Mouse (Mus musculus): ENCODE data around the gene Sco1. TPM values are rescaled to one million over a fixed set of nuclear protein-coding genes. Genes with fewer than 3 reads are reported as not detected.

The Sco1 gene
- polyA plus RNA-seq, 1 experiment from 2014 or later, result 24.9 TPM

DNA sequence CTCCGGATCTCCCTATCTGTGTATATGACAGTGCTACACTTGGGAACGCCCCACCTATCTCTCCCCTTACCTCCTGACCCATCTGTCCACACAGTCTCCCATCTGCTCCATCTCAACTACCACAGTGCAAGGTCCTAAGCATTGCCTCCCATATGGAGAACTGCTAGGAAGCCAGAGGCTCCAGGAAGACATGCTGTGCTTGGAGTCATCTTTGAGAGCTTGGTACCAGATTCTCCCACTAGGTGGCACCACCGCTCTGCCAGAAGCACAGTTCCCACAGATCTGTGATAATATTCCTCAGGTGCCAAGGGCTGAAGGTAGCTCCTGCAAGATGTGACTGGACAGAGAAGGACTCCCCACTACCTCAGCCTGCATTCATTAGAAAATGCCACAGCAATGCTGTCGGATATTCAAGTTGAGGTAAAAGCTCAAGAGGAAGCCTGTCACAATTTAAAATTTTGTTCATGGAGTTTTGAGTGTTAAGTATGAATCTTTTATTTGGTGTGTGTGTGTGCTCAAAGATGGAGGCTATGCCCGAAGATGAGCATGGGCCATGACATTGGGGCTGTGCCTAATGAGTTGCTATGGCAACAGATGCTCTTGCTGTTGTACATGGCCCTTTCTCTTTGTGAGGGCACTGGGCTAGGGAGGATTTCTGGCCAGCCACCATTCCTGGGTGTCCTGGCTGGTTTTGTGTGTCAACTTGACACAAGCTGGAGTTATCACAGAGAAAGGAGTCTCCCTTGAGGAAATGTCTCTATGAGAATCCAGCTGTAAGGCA lies 57.9 kb downstream of the Sco1 start:
- H3K9ac ChIP-seq (ENCODE audit: low read depth, low read length), result no peak overlapping the region
- ATAC-seq (replicated peaks; ENCODE audit: insufficient number of reproducible peaks, low FRiP score, low TSS enrichment), result no peak
- H3K4me1 ChIP-seq (ENCODE audit: control insufficient read depth, insufficient read depth, low read length), result peaks cover 9% of the 10 kb centered on the region; the same call in 1 of the 2 replicates
- H3K9me3 ChIP-seq (replicated peaks; ENCODE audit: control insufficient read depth, low read length), result no peaks in the 10 kb centered on the region
- no peaks in the 10 kb centered on the region for H3K36me3 ChIP-seq (ENCODE audit: control insufficient read depth, insufficient read depth, low read length)
- H3K4me3 ChIP-seq (ENCODE audit: low read depth, low read length), result no peak overlapping the region
- H3K4me2 ChIP-seq, result no peak overlapping the region
- H3K27ac ChIP-seq (ENCODE audit: low read depth, low read length), result no peak overlapping the region
- 34% methylated on average over 5 of the region's 5 CpGs for WGBS (ENCODE audit: insufficient replicate concordance)
- peaks cover 3% of the 10 kb centered on the region; the same call in 1 of the 2 replicates for H3K27me3 ChIP-seq (ENCODE audit: control insufficient read depth, insufficient read depth, low read length)

DNA sequence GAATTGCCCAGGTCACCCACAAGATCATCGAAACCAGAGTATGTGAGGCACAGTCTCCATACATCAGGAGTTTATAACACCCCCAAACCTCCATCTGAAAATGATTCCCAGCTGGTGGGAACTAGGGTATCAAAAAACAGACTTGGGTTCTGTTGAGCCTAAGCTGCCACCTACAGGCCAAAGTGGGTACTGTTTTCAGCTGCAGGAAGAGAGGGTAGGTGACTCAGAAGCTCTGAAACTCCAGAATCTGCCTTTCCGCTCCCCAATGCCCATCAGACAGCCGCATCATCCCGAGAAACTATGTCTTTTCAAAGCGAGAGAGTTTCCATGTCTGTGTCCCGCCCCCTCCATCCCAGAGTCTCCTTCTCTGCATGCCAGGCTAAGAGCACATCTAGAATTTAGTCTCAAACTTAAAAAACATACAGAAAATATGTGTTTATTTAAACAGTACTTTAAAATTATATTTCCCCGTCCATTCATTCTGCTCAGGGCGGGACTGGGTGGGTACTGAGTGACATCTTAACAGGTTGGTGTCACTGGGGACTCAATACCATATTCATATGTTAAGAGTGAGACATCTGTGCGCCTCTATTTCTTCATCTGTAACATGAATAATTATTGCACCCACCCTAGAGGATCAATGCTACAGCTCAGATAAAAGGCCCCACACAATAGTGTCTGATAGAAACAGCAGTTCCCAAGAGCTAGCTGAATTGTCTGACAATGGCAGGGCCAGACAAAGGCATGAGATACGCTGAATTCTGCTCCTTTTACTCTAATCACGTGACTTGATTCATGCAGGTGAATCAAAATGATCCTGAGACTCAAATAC lies 59.8 kb downstream of the Sco1 start:
- Histone ChIP-seq H3K4me3 (ENCODE audit: low read depth, low read length) (no peak overlapping the region), H3K36me3 (ENCODE audit: control insufficient read depth, insufficient read depth, low read length) (no peaks in the 10 kb centered on the region), H3K27ac (ENCODE audit: low read depth, low read length) (no peak overlapping the region), H3K4me1 (ENCODE audit: control insufficient read depth, insufficient read depth, low read length) (no peaks in the 10 kb centered on the region), H3K9ac (ENCODE audit: low read depth, low read length) (no peak overlapping the region), H3K27me3 (ENCODE audit: control insufficient read depth, insufficient read depth, low read length) (peaks cover 3% of the 10 kb centered on the region; the same call in 1 of the 2 replicates), H3K4me2 (no peak overlapping the region), H3K9me3 (replicated peaks; ENCODE audit: control insufficient read depth, low read length) (no peaks in the 10 kb centered on the region)
- no peak for ATAC-seq (replicated peaks; ENCODE audit: insufficient number of reproducible peaks, low FRiP score, low TSS enrichment)
- 28% methylated on average over 11 of the region's 11 CpGs for WGBS (ENCODE audit: insufficient replicate concordance)

DNA sequence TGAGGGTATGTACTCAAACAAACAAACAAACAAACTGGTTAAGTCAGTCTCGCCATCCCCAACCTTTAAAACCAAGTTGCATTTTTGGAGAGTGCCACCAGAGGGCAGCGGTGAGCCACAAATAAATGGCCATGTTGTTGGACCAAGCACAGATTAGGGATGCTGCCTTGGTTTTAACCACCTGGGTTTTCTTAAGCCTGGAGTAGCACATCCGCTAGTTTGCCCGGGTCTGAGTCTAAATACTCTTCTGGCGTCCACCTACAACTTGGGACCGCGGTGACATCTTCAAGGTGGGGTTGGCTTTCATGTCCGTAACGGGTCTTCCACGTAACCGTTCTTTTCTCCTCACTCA lies 60.4 kb downstream of the Sco1 start:
- Histone ChIP-seq H3K9me3 (replicated peaks; ENCODE audit: control insufficient read depth, low read length) (no peaks in the 10 kb centered on the region), H3K36me3 (ENCODE audit: control insufficient read depth, insufficient read depth, low read length) (no peaks in the 10 kb centered on the region), H3K4me1 (ENCODE audit: control insufficient read depth, insufficient read depth, low read length) (no peaks in the 10 kb centered on the region), H3K4me3 (ENCODE audit: low read depth, low read length) (no peak overlapping the region), H3K27ac (ENCODE audit: low read depth, low read length) (no peak overlapping the region), H3K27me3 (ENCODE audit: control insufficient read depth, insufficient read depth, low read length) (peaks cover 3% of the 10 kb centered on the region; the same call in 1 of the 2 replicates), H3K9ac (ENCODE audit: low read depth, low read length) (no peak overlapping the region), H3K4me2 (no peak overlapping the region)
- 42% methylated on average over 11 of the region's 11 CpGs for WGBS (ENCODE audit: insufficient replicate concordance)
- ATAC-seq (replicated peaks; ENCODE audit: insufficient number of reproducible peaks, low FRiP score, low TSS enrichment), result no peak

DNA sequence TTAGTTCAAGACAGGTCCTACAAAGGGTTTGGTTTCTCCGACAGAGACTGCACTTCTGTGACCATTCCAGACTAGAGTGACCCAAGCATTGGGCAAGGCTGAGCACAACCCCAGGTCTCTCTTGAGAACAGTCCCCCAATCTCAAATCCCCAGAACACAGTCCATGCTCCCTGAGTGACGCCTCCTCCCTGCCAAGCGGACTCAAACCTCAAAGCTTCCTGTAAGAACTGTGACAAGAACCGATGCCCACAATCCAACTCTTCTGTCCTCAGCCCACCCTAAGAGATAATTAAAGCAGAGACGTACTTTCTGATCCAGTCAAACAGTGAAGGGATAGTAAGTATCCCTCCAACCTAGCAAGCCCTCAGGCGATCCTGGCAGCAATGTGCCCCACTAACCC lies 60.9 kb downstream of the Sco1 start:
- no peak overlapping the region for H3K27ac ChIP-seq (ENCODE audit: low read depth, low read length)
- no peaks in the 10 kb centered on the region for H3K36me3 ChIP-seq (ENCODE audit: control insufficient read depth, insufficient read depth, low read length)
- no peak overlapping the region for H3K4me2 ChIP-seq
- no peaks in the 10 kb centered on the region for H3K4me1 ChIP-seq (ENCODE audit: control insufficient read depth, insufficient read depth, low read length)
- no peaks in the 10 kb centered on the region for H3K9me3 ChIP-seq (replicated peaks; ENCODE audit: control insufficient read depth, low read length)
- ATAC-seq (replicated peaks; ENCODE audit: insufficient number of reproducible peaks, low FRiP score, low TSS enrichment), result no peak
- no peak overlapping the region for H3K9ac ChIP-seq (ENCODE audit: low read depth, low read length)
- H3K4me3 ChIP-seq (ENCODE audit: low read depth, low read length), result no peak overlapping the region
- H3K27me3 ChIP-seq (ENCODE audit: control insufficient read depth, insufficient read depth, low read length), result peaks cover 3% of the 10 kb centered on the region; the same call in 1 of the 2 replicates
- 81% methylated on average over 6 of the region's 6 CpGs for WGBS (ENCODE audit: insufficient replicate concordance)

DNA sequence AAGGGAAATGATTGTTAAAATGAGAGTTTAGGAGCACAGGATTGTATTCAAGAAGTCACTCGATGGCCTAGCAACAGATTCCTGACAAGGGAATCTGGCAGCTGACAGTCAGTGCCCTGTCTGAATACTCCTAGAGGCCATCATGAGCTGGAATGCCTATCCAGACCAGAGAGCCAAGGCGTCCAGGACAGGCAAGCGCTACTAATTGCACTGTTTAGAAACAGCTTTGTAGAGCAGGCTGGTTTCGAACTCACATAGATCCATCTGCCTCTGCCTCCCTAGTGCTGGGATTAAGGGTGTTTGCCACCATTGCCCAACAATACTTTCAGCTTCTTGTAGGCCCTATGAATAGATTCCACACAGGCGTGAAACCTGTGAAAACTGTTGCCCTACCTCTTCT lies 61.8 kb downstream of the Sco1 start:
- 79% methylated on average over 5 of the region's 5 CpGs for whole genome bisulfite sequencing (ENCODE audit: insufficient replicate concordance)
- Histone ChIP-seq H3K4me3 (ENCODE audit: low read depth, low read length) (no peak overlapping the region), H3K9me3 (replicated peaks; ENCODE audit: control insufficient read depth, low read length) (no peaks in the 10 kb centered on the region), H3K27ac (ENCODE audit: low read depth, low read length) (no peak overlapping the region), H3K27me3 (ENCODE audit: control insufficient read depth, insufficient read depth, low read length) (peaks cover 3% of the 10 kb centered on the region; the same call in 1 of the 2 replicates), H3K4me1 (ENCODE audit: control insufficient read depth, insufficient read depth, low read length) (no peaks in the 10 kb centered on the region), H3K36me3 (ENCODE audit: control insufficient read depth, insufficient read depth, low read length) (no peaks in the 10 kb centered on the region), H3K4me2 (no peak overlapping the region), H3K9ac (ENCODE audit: low read depth, low read length) (no peak overlapping the region)
- no peak for ATAC-seq (replicated peaks; ENCODE audit: insufficient number of reproducible peaks, low FRiP score, low TSS enrichment)

DNA sequence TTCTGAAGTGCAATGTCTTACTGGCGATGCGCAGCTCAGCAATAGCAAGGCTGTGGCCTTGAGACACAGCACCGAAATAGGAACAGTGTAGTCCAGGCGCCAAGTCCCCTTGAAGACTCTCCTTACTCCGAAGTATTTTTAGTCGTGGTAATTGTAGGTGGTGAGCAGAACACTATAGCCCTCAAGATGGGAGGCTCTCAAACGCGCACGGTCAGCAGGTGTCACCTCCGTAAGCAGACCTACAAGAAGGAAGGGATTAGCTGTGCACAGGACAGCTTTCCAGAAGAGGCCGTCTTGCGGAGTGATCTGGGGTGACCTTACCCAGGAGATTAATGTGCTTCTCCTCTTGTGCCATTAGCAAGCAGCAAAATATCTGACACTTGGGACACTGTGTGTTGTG lies 62.4 kb downstream of the Sco1 start:
- Histone ChIP-seq H3K27ac (ENCODE audit: low read depth, low read length) (no peak overlapping the region), H3K4me3 (ENCODE audit: low read depth, low read length) (no peak overlapping the region), H3K9ac (ENCODE audit: low read depth, low read length) (no peak overlapping the region), H3K4me1 (ENCODE audit: control insufficient read depth, insufficient read depth, low read length) (no peaks in the 10 kb centered on the region), H3K36me3 (ENCODE audit: control insufficient read depth, insufficient read depth, low read length) (no peaks in the 10 kb centered on the region), H3K27me3 (ENCODE audit: control insufficient read depth, insufficient read depth, low read length) (peaks cover 3% of the 10 kb centered on the region; the same call in 1 of the 2 replicates), H3K4me2 (no peak overlapping the region), H3K9me3 (replicated peaks; ENCODE audit: control insufficient read depth, low read length) (no peaks in the 10 kb centered on the region)
- WGBS (ENCODE audit: insufficient replicate concordance), result 86% methylated on average over 12 of the region's 12 CpGs
- no peak for ATAC-seq (replicated peaks; ENCODE audit: insufficient number of reproducible peaks, low FRiP score, low TSS enrichment)

Small RNAs within 50 kb of the gene (microRNA-seq; reads per million reads assigned to microRNA genes)
- not detected for gene Mir6923 (ENCODE audit: borderline number of aligned reads)

Other genes starting within 250 kb of the Sco1 start
- 10.0 and 10.5 TPM in 2 replicates for gene Pirt, start 140.7 kb upstream of the Sco1 start, polyA plus RNA-seq (2014; fragmentation: Nextera tagmentation; extraction: Ambion mirVana)
- 0.16 TPM in 1 of 2 replicates, not detected in the other for gene Tmem238l, start 96.0 kb upstream of the Sco1 start, polyA plus RNA-seq (2014; fragmentation: Nextera tagmentation; extraction: Ambion mirVana)
- gene Tmem220, start 27.5 kb upstream of the Sco1 start, polyA plus RNA-seq (2014; fragmentation: Nextera tagmentation; extraction: Ambion mirVana), result 0.87 and 2.1 TPM in 2 replicates
- 18.9 and 21.2 TPM in 2 replicates for gene Adprm, start 76 bp upstream of the Sco1 start, polyA plus RNA-seq (2014; fragmentation: Nextera tagmentation; extraction: Ambion mirVana)
- 0.44 and 0.56 TPM in 2 replicates for gene Myh3, start 25.6 kb downstream of the Sco1 start, polyA plus RNA-seq (2014; fragmentation: Nextera tagmentation; extraction: Ambion mirVana)
- not detected in 2 replicates for gene Myh2, start 118.4 kb downstream of the Sco1 start, polyA plus RNA-seq (2014; fragmentation: Nextera tagmentation; extraction: Ambion mirVana)
- gene Myh1, start 147.4 kb downstream of the Sco1 start, polyA plus RNA-seq (2014; fragmentation: Nextera tagmentation; extraction: Ambion mirVana), result 0.11 and 0.13 TPM in 2 replicates
- not detected in 2 replicates for gene Myh4, start 185.4 kb downstream of the Sco1 start, polyA plus RNA-seq (2014; fragmentation: Nextera tagmentation; extraction: Ambion mirVana)
- 0.28 and 0.34 TPM in 2 replicates for gene Myh8, start 224.5 kb downstream of the Sco1 start, polyA plus RNA-seq (2014; fragmentation: Nextera tagmentation; extraction: Ambion mirVana)

All from heart, embryonic 11.5 days (tissue).